Mouse (Mus musculus) adrenal gland, adult 2 months (tissue): Measurements from ENCODE around the gene Gm21650. TPM values are rescaled to one million over a fixed set of nuclear protein-coding genes. Genes with fewer than 3 reads are reported as not detected.
"Not testable (repeated sequence)": the region's sequence is repeated elsewhere in the genome, so short reads cannot be mapped to it uniquely, and the experiment has no call there.

Experiments used
- DNase-seq: peaks from one replicate; pipeline ENCODE4 v3.0.0; 2021
- long read RNA-seq: library from polyadenylated mRNA; stranded (forward); transcript quantifications from one replicate; pipeline ENCODE4 v2.0.0, GENCODE M21; 2021
- polyA plus RNA-seq: library from polyadenylated mRNA; depleted of rRNA; stranded (reverse); fragments of >200 nt; gene quantifications from 2 replicates; pipeline ENCODE4 v1.2.3, GENCODE M21; 2012; rRNA removed
- total RNA-seq, 2 experiments: library from RNA; stranded (reverse); gene quantifications; 2 replicates each; pipeline ENCODE4 v1.2.3; 2021

The Gm21650 gene
- total RNA-seq = not detected
- not detected in 2 replicates for polyA plus RNA-seq
- long read RNA-seq = 0 reads

DNA sequence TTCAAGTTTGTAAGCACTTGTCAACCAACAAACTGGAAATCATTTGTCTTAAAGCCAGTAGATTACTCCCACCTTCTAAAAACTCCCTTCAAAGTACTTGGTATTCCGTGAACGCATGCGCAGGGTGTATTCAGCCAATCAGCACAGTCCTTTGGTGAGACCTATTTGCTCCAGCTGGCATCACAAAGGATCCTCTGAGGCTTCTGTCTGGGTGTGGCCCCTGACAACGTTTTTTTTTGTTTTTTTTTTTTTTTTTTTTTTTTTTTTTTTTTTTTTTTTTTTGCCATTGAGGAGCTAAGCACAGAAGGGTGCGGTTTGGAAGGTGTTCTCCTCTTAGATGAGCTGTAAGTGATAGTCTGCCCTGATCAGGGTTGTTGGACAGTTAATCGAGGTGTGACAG lies at the start of gene Gm21650:
Gene Gm21650, plus strand, starts transcription at position 301 of the 400 bp plus-strand sequence.
- DNase-seq = not testable (repeated sequence)
